Mouse (Mus musculus) erythroblast, adult 5-6 weeks (primary cell): ENCODE measurements around the gene Mrpl38. TPM values are rescaled to one million over a fixed set of nuclear protein-coding genes. Genes with fewer than 3 reads are reported as not detected.
A peak's percentile ranks its signal among the peaks of the same experiment; 100 is the strongest.
"Not testable (repeated sequence)": the region's sequence is repeated elsewhere in the genome, so short reads cannot be mapped to it uniquely, and the experiment has no call there.

ENCODE experiments used
- ATAC-seq: replicated peaks from 2 replicates; pipeline ENCODE4 v1.8.0; 2016; ENCODE audit warnings: moderate number of reproducible peaks, mild to moderate bottlenecking, moderate TSS enrichment, inconsistent platforms; ENCODE audit not compliant: poor library complexity, low FRiP score, severe bottlenecking
- total RNA-seq, 2 experiments: library from RNA; stranded (forward) in 1 of 2; stranded (reverse) in 1 of 2; fragments of 150-400 nt in 1 of 2; fragments of 200-764, 138-1000 nt in 1 of 2; gene quantifications; 2 replicates each; pipeline versions ENCODE4 v1.2.3 to v1.2.4; 2015 to 2017; ENCODE audit warnings: low replicate concordance in 2 of 2

The Mrpl38 gene
- total RNA-seq, 2 experiments from 2014 or later = 6.7 to 19.8 TPM

- ATAC-seq = no peak
These were observed 39.8 kb downstream of the Mrpl38 start for GRCm38 (mm10) chr11:116098711-116099460.

- 0 out of 2 replicates have a peak, but pooled peaks have one; percentile 31 for ATAC-seq
These were observed 42.2 kb downstream of the Mrpl38 start for GRCm38 (mm10) chr11:116096213-116097108.

GRCm38 (mm10) chr11:116095573-116095972 is 43.1 kb downstream of the Mrpl38 start:
- ATAC-seq = no peak

GRCm38 (mm10) chr11:116093771-116094565 is 44.7 kb downstream of the Mrpl38 start:
- ATAC-seq = no peak

GRCm38 (mm10) chr11:116092959-116093358 is 45.7 kb downstream of the Mrpl38 start:
- ATAC-seq = not testable (repeated sequence)

GRCm38 (mm10) chr11:116091591-116091990 is 47.1 kb downstream of the Mrpl38 start:
- ATAC-seq = no peak

- ATAC-seq = no peak
These were observed 49.1 kb downstream of the Mrpl38 start for GRCm38 (mm10) chr11:116089545-116089944.

- ATAC-seq = no peak
These were observed 49.8 kb downstream of the Mrpl38 start for GRCm38 (mm10) chr11:116088741-116089394.

- ATAC-seq = no peak
These were observed 50.5 kb downstream of the Mrpl38 start for GRCm38 (mm10) chr11:116088188-116088587.

GRCm38 (mm10) chr11:116087194-116088130 is 51.2 kb downstream of the Mrpl38 start:
- peak; percentile 76 for ATAC-seq

GRCm38 (mm10) chr11:116086258-116087193 is 52.1 kb downstream of the Mrpl38 start, which contains the start of gene Wbp2:
TSS of gene Wbp2 (minus strand) at chr11:116086995.
- peak; percentile 89 for ATAC-seq

GRCm38 (mm10) chr11:116084166-116084565 is 54.5 kb downstream of the Mrpl38 start:
- ATAC-seq = 0 out of 2 replicates have a peak, but pooled peaks have one; percentile 9

GRCm38 (mm10) chr11:116083096-116083672 is 55.5 kb downstream of the Mrpl38 start:
- ATAC-seq = no peak
